Mouse (Mus musculus) spleen, adult 2 months (tissue): ENCODE measurements around the gene Acvr1. TPM values are rescaled to one million over a fixed set of nuclear protein-coding genes. Genes with fewer than 3 reads are reported as not detected.

Experiments used
- DNase-seq, 2 experiments: peaks; one replicate each; pipeline versions ENCODE4 v3.0.0 to v3.0.0-alpha.2; 2012 to 2021; ENCODE audit warnings: low spot score in 2 of 2, low read depth in 1 of 2
- H3K27ac ChIP-seq: fragments of 200-500 bp; 2 replicates; pipeline ENCODE4 v1.5.1; 2012; ENCODE audit warnings: low read length, inconsistent platforms; ENCODE audit not compliant: insufficient read depth
- H3K27me3 ChIP-seq: fragments of 200-500 bp; 2 replicates; pipeline ENCODE4 v1.6.1; 2012; ENCODE audit warnings: mild to moderate bottlenecking, moderate library complexity, low read length, inconsistent platforms; ENCODE audit not compliant: control insufficient read depth, insufficient read depth
- H3K36me3 ChIP-seq: fragments of 200-500 bp; 2 replicates; pipeline ENCODE4 v1.6.1; 2012; ENCODE audit warnings: mild to moderate bottlenecking, low read length, inconsistent platforms; ENCODE audit not compliant: control insufficient read depth, insufficient read depth
- H3K4me1 ChIP-seq: fragments of 200-500 bp; 2 replicates; pipeline ENCODE4 v1.6.1; 2011; ENCODE audit warnings: inconsistent platforms; ENCODE audit not compliant: control insufficient read depth, insufficient read depth, insufficient read length
- H3K4me3 ChIP-seq: fragments of 200-500 bp; 2 replicates; pipeline ENCODE4 v1.5.1; 2011; ENCODE audit warnings: mild to moderate bottlenecking, inconsistent platforms; ENCODE audit not compliant: insufficient read depth, insufficient read length; ENCODE audit errors: extremely low read depth
- CTCF ChIP-seq: fragments of 200-500 bp; IDR thresholded peaks from 2 replicates; pipeline ENCODE4 v1.5.1; 2011; ENCODE audit warnings: mild to moderate bottlenecking, inconsistent platforms; ENCODE audit not compliant: insufficient read depth, insufficient read length, insufficient replicate concordance; ENCODE audit errors: extremely low read depth
- POLR2A ChIP-seq: fragments of 200-500 bp; IDR thresholded peaks from 2 replicates; pipeline ENCODE4 v1.6.1; 2011; ENCODE audit warnings: low read depth, low read length, inconsistent platforms
- WGBS: fragments of 180-500 bp; shearing (Covaris S2); methylation state at CpG from one replicate; pipeline ENCODE4 v1.1.7; 2018; 5-methylcytosine and 5-hydroxymethylcytosine counted together
- polyA plus RNA-seq: library from polyadenylated mRNA; depleted of rRNA; stranded (reverse); fragments of >200 nt; gene quantifications from 2 replicates; pipeline ENCODE4 v1.2.3, GENCODE M21; 2012

Gene Acvr1
- polyA plus RNA-seq, 1 experiment = 1.8 TPM

GRCm38 (mm10) chr2:58562137-58562536 is 4.8 kb downstream of the Acvr1 start:
- Histone ChIP-seq H3K4me1 (no peaks in the 10 kb centered on the region), H3K36me3 (no peaks in the 10 kb centered on the region), H3K27me3 (peaks cover 9% of the 10 kb centered on the region), H3K4me3 (no peak overlapping the region), H3K27ac (no peak overlapping the region)
- WGBS = 77% methylated on average over 4 of the region's 4 CpGs
- DNase-seq = no peak
- TF ChIP-seq CTCF (no peak), POLR2A (no peak)

- H3K27ac ChIP-seq = no peak overlapping the region
- no peaks in the 10 kb centered on the region for H3K4me1 ChIP-seq
- no peak overlapping the region for H3K4me3 ChIP-seq
- no peaks in the 10 kb centered on the region for H3K27me3 ChIP-seq
- WGBS = 88% methylated on average over 9 of the region's 9 CpGs
- no peak for TF ChIP-seq CTCF
- TF ChIP-seq POLR2A = no peak
- H3K36me3 ChIP-seq = no peaks in the 10 kb centered on the region
- no peak for DNase-seq
These were observed 9.7 kb downstream of the Acvr1 start for GRCm38 (mm10) chr2:58557045-58557845.

GRCm38 (mm10) chr2:58552296-58552695 is 14.7 kb downstream of the Acvr1 start:
- TF ChIP-seq POLR2A = no peak
- TF ChIP-seq CTCF = no peak
- WGBS = 92% methylated on average over 3 of the region's 3 CpGs

GRCm38 (mm10) chr2:58551866-58552265 is 15.1 kb downstream of the Acvr1 start:
- Histone ChIP-seq H3K4me3 (no peak overlapping the region), H3K4me1 (no peaks in the 10 kb centered on the region), H3K27ac (no peak overlapping the region), H3K27me3 (no peaks in the 10 kb centered on the region), H3K36me3 (no peaks in the 10 kb centered on the region)
- 93% methylated on average over 6 of the region's 6 CpGs for WGBS
- no peak for TF ChIP-seq CTCF
- DNase-seq = no peak

More at GRCm38 (mm10) chr2:58552296-58552695, 14.7 kb downstream of the Acvr1 start:
- H3K27ac ChIP-seq = no peak overlapping the region
- H3K4me1 ChIP-seq = no peaks in the 10 kb centered on the region
- DNase-seq = no peak
- H3K27me3 ChIP-seq = no peaks in the 10 kb centered on the region
- no peak overlapping the region for H3K4me3 ChIP-seq
- H3K36me3 ChIP-seq = no peaks in the 10 kb centered on the region

- WGBS = 93% methylated on average over 9 of the region's 9 CpGs
- TF ChIP-seq CTCF = no peak
- no peak for TF ChIP-seq POLR2A
These were observed 16.5 kb downstream of the Acvr1 start for GRCm38 (mm10) chr2:58550488-58550887.

GRCm38 (mm10) chr2:58549960-58550359 is 17.0 kb downstream of the Acvr1 start:
- 91% methylated on average over 6 of the region's 6 CpGs for WGBS
- Histone ChIP-seq H3K27ac (no peak overlapping the region), H3K4me3 (no peak overlapping the region), H3K27me3 (no peaks in the 10 kb centered on the region), H3K36me3 (no peaks in the 10 kb centered on the region), H3K4me1 (no peaks in the 10 kb centered on the region)
- TF ChIP-seq CTCF = no peak
- TF ChIP-seq POLR2A = no peak
- DNase-seq = no peak

More at GRCm38 (mm10) chr2:58550488-58550887, 16.5 kb downstream of the Acvr1 start:
- no peaks in the 10 kb centered on the region for H3K4me1 ChIP-seq
- no peak for DNase-seq
- no peak overlapping the region for H3K4me3 ChIP-seq
- no peaks in the 10 kb centered on the region for H3K36me3 ChIP-seq
- H3K27me3 ChIP-seq = no peaks in the 10 kb centered on the region
- H3K27ac ChIP-seq = no peak overlapping the region

GRCm38 (mm10) chr2:58548943-58549342 is 18.0 kb downstream of the Acvr1 start:
- WGBS = 87% methylated on average over 7 of the region's 7 CpGs
- no peak for DNase-seq
- no peaks in the 10 kb centered on the region for H3K4me1 ChIP-seq
- H3K4me3 ChIP-seq = no peak overlapping the region
- no peaks in the 10 kb centered on the region for H3K27me3 ChIP-seq
- H3K36me3 ChIP-seq = no peaks in the 10 kb centered on the region
- no peak overlapping the region for H3K27ac ChIP-seq
- no peak for TF ChIP-seq POLR2A
- no peak for TF ChIP-seq CTCF
